Mouse (Mus musculus) forebrain, embryonic 10.5 days (tissue): ENCODE results near the gene Smad3. TPM values are rescaled to one million over a fixed set of nuclear protein-coding genes. Genes with fewer than 3 reads are reported as not detected.

Experiments
- DNase-seq: peaks from one replicate; pipeline ENCODE4 v3.0.0-alpha.2; 2017; ENCODE audit warnings: low spot score; ENCODE audit errors: extremely low spot score
- H3K27ac ChIP-seq: fragments of 300-500 bp; sonication (generic); 2 replicates; pipeline ENCODE4 v1.5.1; 2016; ENCODE audit warnings: mild to moderate bottlenecking
- H3K27me3 ChIP-seq: fragments of 300-500 bp; sonication (generic); 2 replicates; pipeline ENCODE4 v1.6.1; 2016; ENCODE audit warnings: mild to moderate bottlenecking; ENCODE audit not compliant: poor library complexity, severe bottlenecking
- H3K36me3 ChIP-seq: fragments of 300-500 bp; sonication (generic); replicated peaks from 2 replicates; pipeline ENCODE4 v1.6.1; 2016; ENCODE audit warnings: mild to moderate bottlenecking, moderate library complexity
- H3K4me1 ChIP-seq: fragments of 300-500 bp; sonication (generic); 2 replicates; pipeline ENCODE4 v1.6.1; 2016
- H3K4me3 ChIP-seq: fragments of 300-500 bp; sonication (generic); 2 replicates; pipeline ENCODE4 v1.5.1; 2016; ENCODE audit warnings: mild to moderate bottlenecking, moderate library complexity
- H3K9me3 ChIP-seq: fragments of 300-500 bp; sonication (generic); 2 replicates; pipeline ENCODE4 v1.6.1; 2016; ENCODE audit warnings: mild to moderate bottlenecking, moderate library complexity
- WGBS: fragments of 180-500 bp; shearing (Covaris S2); methylation state at CpG from one replicate; pipeline ENCODE4 v1.1.7; 2016; 5-methylcytosine and 5-hydroxymethylcytosine counted together
- polyA plus RNA-seq: library from polyadenylated mRNA; unstranded; fragments of >200 nt; fragmentation: Nextera tagmentation; extraction: Ambion mirVana; gene quantifications from 2 replicates; pipeline ENCODE4 v1.2.1, GENCODE M21; 2016

The Smad3 gene
- polyA plus RNA-seq, 1 experiment from 2014 or later = 25.5 TPM

- Histone ChIP-seq H3K9me3 (no peaks in the 10 kb centered on the region), H3K27me3 (no peaks in the 10 kb centered on the region), H3K27ac (no peak overlapping the region), H3K36me3 (peaks cover 93% of the 10 kb centered on the region), H3K4me1 (no peaks in the 10 kb centered on the region), H3K4me3 (no peak overlapping the region)
- DNase-seq = no peak
- WGBS = 91% methylated on average over 4 of the region's 4 CpGs
Observed at GRCm38 (mm10) chr9:63641983-63642646, 115.7 kb downstream of the Smad3 start.

GRCm38 (mm10) chr9:63636113-63636512 lies 121.7 kb downstream of the Smad3 start:
- H3K36me3 ChIP-seq = peaks cover 63% of the 10 kb centered on the region
- H3K4me3 ChIP-seq = no peak overlapping the region
- H3K9me3 ChIP-seq = no peaks in the 10 kb centered on the region
- no peaks in the 10 kb centered on the region for H3K27me3 ChIP-seq
- peaks cover 28% of the 10 kb centered on the region for H3K4me1 ChIP-seq
- no peak for DNase-seq
- H3K27ac ChIP-seq = no peak overlapping the region
- 83% methylated on average over 7 of the region's 7 CpGs for WGBS

- H3K27me3 ChIP-seq = no peaks in the 10 kb centered on the region
- H3K4me1 ChIP-seq = peaks cover 28% of the 10 kb centered on the region
- no peak for DNase-seq
- no peak overlapping the region for H3K4me3 ChIP-seq
- no peak overlapping the region for H3K27ac ChIP-seq
- H3K9me3 ChIP-seq = no peaks in the 10 kb centered on the region
- WGBS = 76% methylated on average over 7 of the region's 7 CpGs
- peaks cover 64% of the 10 kb centered on the region for H3K36me3 ChIP-seq
Observed at GRCm38 (mm10) chr9:63633334-63633733, 124.5 kb downstream of the Smad3 start.

- H3K27ac ChIP-seq = peak overlapping the region; percentile 44; the same call in 1 of the 2 replicates
- no peak overlapping the region for H3K4me3 ChIP-seq
- H3K9me3 ChIP-seq = no peaks in the 10 kb centered on the region
- peaks cover 64% of the 10 kb centered on the region for H3K36me3 ChIP-seq
- 56% methylated on average over 11 of the region's 11 CpGs for WGBS
- no peaks in the 10 kb centered on the region for H3K27me3 ChIP-seq
- DNase-seq = no peak
- H3K4me1 ChIP-seq = peaks cover 28% of the 10 kb centered on the region
Observed at GRCm38 (mm10) chr9:63632924-63633323, 124.9 kb downstream of the Smad3 start.

- Histone ChIP-seq H3K27me3 (no peaks in the 10 kb centered on the region), H3K27ac (no peak overlapping the region), H3K36me3 (peaks cover 63% of the 10 kb centered on the region), H3K4me1 (peaks cover 28% of the 10 kb centered on the region), H3K9me3 (no peaks in the 10 kb centered on the region), H3K4me3 (no peak overlapping the region)
- DNase-seq = no peak
- 89% methylated on average over 4 of the region's 4 CpGs for WGBS
Observed at GRCm38 (mm10) chr9:63632045-63632444, 125.7 kb downstream of the Smad3 start.

- Histone ChIP-seq H3K4me1 (peaks cover 43% of the 10 kb centered on the region), H3K27ac (no peak overlapping the region), H3K9me3 (no peaks in the 10 kb centered on the region), H3K27me3 (no peaks in the 10 kb centered on the region), H3K36me3 (peaks cover 63% of the 10 kb centered on the region), H3K4me3 (no peak overlapping the region)
- WGBS = 91% methylated on average over 9 of the region's 9 CpGs
- DNase-seq = no peak
Observed at GRCm38 (mm10) chr9:63625090-63625756, 132.6 kb downstream of the Smad3 start.

GRCm38 (mm10) chr9:63623895-63624569 lies 133.8 kb downstream of the Smad3 start:
- no peaks in the 10 kb centered on the region for H3K27me3 ChIP-seq
- peaks cover 43% of the 10 kb centered on the region for H3K4me1 ChIP-seq
- H3K36me3 ChIP-seq = peaks cover 62% of the 10 kb centered on the region
- no peak overlapping the region for H3K4me3 ChIP-seq
- no peaks in the 10 kb centered on the region for H3K9me3 ChIP-seq
- DNase-seq = no peak
- H3K27ac ChIP-seq = peak overlapping the region; percentile 36
- 70% methylated on average over 15 of the region's 15 CpGs for WGBS

- 92% methylated on average over 2 of the region's 2 CpGs for WGBS
- no peak overlapping the region for H3K27ac ChIP-seq
- H3K27me3 ChIP-seq = no peaks in the 10 kb centered on the region
- no peak overlapping the region for H3K4me3 ChIP-seq
- peaks cover 39% of the 10 kb centered on the region for H3K4me1 ChIP-seq
- peaks cover 60% of the 10 kb centered on the region for H3K36me3 ChIP-seq
- DNase-seq = no peak
- H3K9me3 ChIP-seq = no peaks in the 10 kb centered on the region
Observed at GRCm38 (mm10) chr9:63617967-63618366, 139.8 kb downstream of the Smad3 start.

GRCm38 (mm10) chr9:63614018-63614985 lies 143.5 kb downstream of the Smad3 start:
- no peak for DNase-seq
- WGBS = 79% methylated on average over 11 of the region's 11 CpGs
- Histone ChIP-seq H3K36me3 (peaks cover 32% of the 10 kb centered on the region), H3K27me3 (no peaks in the 10 kb centered on the region), H3K4me1 (peaks cover 54% of the 10 kb centered on the region), H3K27ac (no peak overlapping the region), H3K4me3 (no peak overlapping the region), H3K9me3 (no peaks in the 10 kb centered on the region)

- H3K4me1 ChIP-seq = peaks cover 62% of the 10 kb centered on the region
- H3K36me3 ChIP-seq = peaks cover 25% of the 10 kb centered on the region
- H3K27ac ChIP-seq = peak overlapping the region; percentile 56
- H3K4me3 ChIP-seq = no peak overlapping the region
- 52% methylated on average over 1 of the region's 1 CpGs for WGBS
- DNase-seq = no peak
- H3K27me3 ChIP-seq = no peaks in the 10 kb centered on the region
- H3K9me3 ChIP-seq = no peaks in the 10 kb centered on the region
Observed at GRCm38 (mm10) chr9:63613569-63613968, 144.2 kb downstream of the Smad3 start.

- no peaks in the 10 kb centered on the region for H3K9me3 ChIP-seq
- H3K27ac ChIP-seq = peak overlapping the region; percentile 56
- H3K27me3 ChIP-seq = no peaks in the 10 kb centered on the region
- H3K4me3 ChIP-seq = no peak overlapping the region
- peak; percentile 27 for DNase-seq
- H3K4me1 ChIP-seq = peaks cover 69% of the 10 kb centered on the region
- H3K36me3 ChIP-seq = peaks cover 18% of the 10 kb centered on the region
- 45% methylated on average over 16 of the region's 16 CpGs for WGBS
Observed at GRCm38 (mm10) chr9:63612565-63613515, 145.0 kb downstream of the Smad3 start.
